Mouse (Mus musculus) MEL (cell line): ENCODE measurements around the gene Jarid2. TPM values are rescaled to one million over a fixed set of nuclear protein-coding genes. Genes with fewer than 3 reads are reported as not detected.

Experiments used
- DNase-seq: peaks from one replicate; pipeline ENCODE4 v3.0.0; 2011; ENCODE audit warnings: low read depth, low spot score
- H3K27ac ChIP-seq: 2 replicates; pipeline ENCODE4 v1.5.1; 2012; ENCODE audit warnings: low read depth, mild to moderate bottlenecking, control low read depth, low read length, moderate library complexity; ENCODE audit not compliant: control insufficient read depth
- H3K27me3 ChIP-seq, 2 experiments: fragments of 150-350 bp in 1 of 2; sonication (generic) in 1 of 2; 2 replicates each; pipeline ENCODE4 v1.6.1; 2012; ENCODE audit warnings: low read length in 2 of 2, mild to moderate bottlenecking in 2 of 2, improper control_type of control experiment in 1 of 2, moderate library complexity in 1 of 2; ENCODE audit not compliant: insufficient read depth in 2 of 2, control insufficient read depth in 1 of 2
- H3K36me3 ChIP-seq, 2 experiments: 2 replicates each; pipeline ENCODE4 v1.6.1; 2012 to 2014; ENCODE audit warnings: low read length in 2 of 2, improper control_type of control experiment in 1 of 2, inconsistent platforms in 1 of 2, mild to moderate bottlenecking in 1 of 2; ENCODE audit not compliant: insufficient read depth in 2 of 2, control insufficient read depth in 1 of 2
- H3K4me1 ChIP-seq, 2 experiments: fragments of 150-350 bp in 1 of 2; sonication (generic) in 1 of 2; 2 replicates each; pipeline ENCODE4 v1.6.1; 2012; ENCODE audit warnings: low read length in 2 of 2, improper control_type of control experiment in 1 of 2, mild to moderate bottlenecking in 1 of 2; ENCODE audit not compliant: insufficient read depth in 2 of 2, control insufficient read depth in 1 of 2
- H3K4me3 ChIP-seq, 2 experiments: fragments of 150-350 bp in 1 of 2; sonication (generic) in 1 of 2; 2 replicates each; pipeline ENCODE4 v1.5.1; 2012; ENCODE audit warnings: low read depth in 2 of 2, low read length in 2 of 2, mild to moderate bottlenecking in 2 of 2, moderate library complexity in 2 of 2, control low read depth in 1 of 2, improper control_type of control experiment in 1 of 2; ENCODE audit not compliant: control insufficient read depth in 1 of 2, insufficient read depth in 1 of 2
- H3K79me2 ChIP-seq: 2 replicates; pipeline ENCODE4 v1.6.1; 2012; ENCODE audit warnings: mild to moderate bottlenecking, low read length, moderate library complexity; ENCODE audit not compliant: control insufficient read depth, poor library complexity, insufficient read depth
- H3K9ac ChIP-seq: 2 replicates; pipeline ENCODE4 v1.6.1; 2012; ENCODE audit warnings: low read depth, mild to moderate bottlenecking, control low read depth, low read length, moderate library complexity; ENCODE audit not compliant: control insufficient read depth, poor library complexity, severe bottlenecking
- H3K9me3 ChIP-seq: fragments of 150-350 bp; sonication (generic); replicated peaks from 2 replicates; pipeline ENCODE4 v1.6.1; 2012; ENCODE audit warnings: mild to moderate bottlenecking, low read length, improper control_type of control experiment, moderate library complexity; ENCODE audit not compliant: insufficient read depth
- BHLHE40 ChIP-seq: IDR thresholded peaks from 2 replicates; pipeline ENCODE4 v1.6.1; 2012; ENCODE audit warnings: low read depth, mild to moderate bottlenecking, inconsistent platforms, low read length, improper control_type of control experiment, borderline replicate concordance
- CHD1 ChIP-seq: IDR thresholded peaks from 2 replicates; pipeline ENCODE4 v1.6.1; 2012; ENCODE audit warnings: low read depth, mild to moderate bottlenecking, inconsistent platforms, low read length, improper control_type of control experiment
- CHD2 ChIP-seq: IDR thresholded peaks from 2 replicates; pipeline ENCODE4 v1.6.1; 2011; ENCODE audit warnings: low read length, improper control_type of control experiment
- E2F4 ChIP-seq: IDR thresholded peaks from 2 replicates; pipeline ENCODE4 v1.6.1; 2011; ENCODE audit warnings: low read depth, low read length, improper control_type of control experiment, borderline replicate concordance
- ELF1 ChIP-seq: IDR thresholded peaks from 2 replicates; pipeline ENCODE4 v1.6.1; 2014; ENCODE audit warnings: low read depth, mild to moderate bottlenecking, inconsistent platforms, low read length, improper control_type of control experiment, moderate library complexity
- ETS1 ChIP-seq: IDR thresholded peaks from 2 replicates; pipeline ENCODE4 v1.6.1; 2012; ENCODE audit warnings: low read depth, mild to moderate bottlenecking, inconsistent platforms, low read length, improper control_type of control experiment, moderate library complexity
- GABPA ChIP-seq: IDR thresholded peaks from 2 replicates; pipeline ENCODE4 v1.6.1; 2012; ENCODE audit warnings: low read depth, mild to moderate bottlenecking, inconsistent platforms, low read length, improper control_type of control experiment, moderate library complexity
- GATA1 ChIP-seq: IDR thresholded peaks from 2 replicates; pipeline ENCODE4 v1.6.1; 2011; ENCODE audit warnings: low read depth, low read length, improper control_type of control experiment
- HCFC1 ChIP-seq: IDR thresholded peaks from 2 replicates; pipeline ENCODE4 v1.6.1; 2012; ENCODE audit warnings: low read depth, mild to moderate bottlenecking, inconsistent platforms, low read length, improper control_type of control experiment, moderate library complexity
- JUND ChIP-seq: IDR thresholded peaks from 2 replicates; pipeline ENCODE4 v1.6.1; 2011; ENCODE audit warnings: low read depth, mild to moderate bottlenecking, improper control_type of control experiment, low read length
- KAT2A ChIP-seq: conservative IDR thresholded peaks from 2 replicates; pipeline ENCODE4 v1.6.1; 2012; ENCODE audit warnings: low read depth, low read length, improper control_type of control experiment, inconsistent platforms
- MAX ChIP-seq: IDR thresholded peaks from 2 replicates; pipeline ENCODE4 v1.6.1; 2011; ENCODE audit warnings: low read length, improper control_type of control experiment
- MAZ ChIP-seq: IDR thresholded peaks from 2 replicates; pipeline ENCODE4 v1.6.1; 2012; ENCODE audit warnings: low read depth, mild to moderate bottlenecking, inconsistent platforms, low read length, improper control_type of control experiment
- MEF2A ChIP-seq: IDR thresholded peaks from 2 replicates; pipeline ENCODE4 v1.6.1; 2014; ENCODE audit warnings: low read depth, mild to moderate bottlenecking, inconsistent platforms, low read length, improper control_type of control experiment; ENCODE audit not compliant: poor library complexity, insufficient replicate concordance, severe bottlenecking; ENCODE audit errors: extremely low read depth
- MXI1 ChIP-seq: IDR thresholded peaks from 2 replicates; pipeline ENCODE4 v1.6.1; 2011; ENCODE audit warnings: mild to moderate bottlenecking, low read depth, low read length, improper control_type of control experiment
- MYC ChIP-seq: IDR thresholded peaks from 2 replicates; pipeline ENCODE4 v1.6.1; 2011; ENCODE audit warnings: low read depth, mild to moderate bottlenecking, low read length, improper control_type of control experiment, moderate library complexity
- NELFE ChIP-seq: IDR thresholded peaks from 2 replicates; pipeline ENCODE4 v1.6.1; 2011; ENCODE audit warnings: low read depth, low read length, improper control_type of control experiment
- NRF1 ChIP-seq: IDR thresholded peaks from 2 replicates; pipeline ENCODE4 v1.6.1; 2014; ENCODE audit warnings: low read depth, mild to moderate bottlenecking, inconsistent platforms, low read length, improper control_type of control experiment, moderate library complexity; ENCODE audit not compliant: poor library complexity, insufficient read depth, severe bottlenecking
- POLR2A ChIP-seq, 2 experiments: IDR thresholded peaks; 2 replicates each; pipeline ENCODE4 v1.6.1; 2011 to 2012; ENCODE audit warnings: low read length in 2 of 2, mild to moderate bottlenecking in 2 of 2, control low read depth in 1 of 2, improper control_type of control experiment in 1 of 2, low read depth in 1 of 2, moderate library complexity in 1 of 2; ENCODE audit not compliant: control insufficient read depth in 1 of 2, insufficient read depth in 1 of 2, poor library complexity in 1 of 2
- POLR2AphosphoS5 ChIP-seq: IDR thresholded peaks from 2 replicates; pipeline ENCODE4 v1.6.1; 2012; ENCODE audit warnings: low read depth, borderline replicate concordance, mild to moderate bottlenecking, inconsistent platforms, low read length, moderate library complexity, mixed read lengths
- RAD21 ChIP-seq: IDR thresholded peaks from 2 replicates; pipeline ENCODE4 v1.6.1; 2011; ENCODE audit warnings: mild to moderate bottlenecking, low read depth, low read length, improper control_type of control experiment
- RCOR1 ChIP-seq: IDR thresholded peaks from 2 replicates; pipeline ENCODE4 v1.6.1; 2012; ENCODE audit warnings: low read depth, mild to moderate bottlenecking, inconsistent platforms, low read length, improper control_type of control experiment
- SIN3A ChIP-seq: IDR thresholded peaks from 2 replicates; pipeline ENCODE4 v1.6.1; 2012; ENCODE audit warnings: low read length, improper control_type of control experiment, inconsistent platforms
- SMC3 ChIP-seq: IDR thresholded peaks from 2 replicates; pipeline ENCODE4 v1.6.1; 2011; ENCODE audit warnings: low read depth, low read length, improper control_type of control experiment
- TAL1 ChIP-seq: IDR thresholded peaks from 2 replicates; pipeline ENCODE4 v1.6.1; 2012; ENCODE audit warnings: mild to moderate bottlenecking, inconsistent platforms, low read length, moderate library complexity, mixed read lengths
- TBP ChIP-seq: IDR thresholded peaks from 2 replicates; pipeline ENCODE4 v1.8.0; 2011; ENCODE audit warnings: low read depth, low read length, improper control_type of control experiment
- UBTF ChIP-seq: IDR thresholded peaks from 2 replicates; pipeline ENCODE4 v1.6.1; 2012; ENCODE audit warnings: low read depth, mild to moderate bottlenecking, inconsistent platforms, low read length, improper control_type of control experiment, moderate library complexity, borderline replicate concordance; ENCODE audit not compliant: insufficient read depth
- USF2 ChIP-seq, 2 experiments: IDR thresholded peaks; 2 replicates each; pipeline ENCODE4 v1.6.1; 2011 to 2012; ENCODE audit warnings: improper control_type of control experiment in 2 of 2, low read length in 2 of 2, borderline replicate concordance in 1 of 2, inconsistent platforms in 1 of 2, low read depth in 1 of 2, mild to moderate bottlenecking in 1 of 2; ENCODE audit not compliant: insufficient read depth in 1 of 2
- ZC3H11A ChIP-seq: IDR thresholded peaks from 2 replicates; pipeline ENCODE4 v1.6.1; 2012; ENCODE audit warnings: low read depth, mild to moderate bottlenecking, inconsistent platforms, low read length, improper control_type of control experiment
- ZKSCAN1 ChIP-seq: IDR thresholded peaks from 2 replicates; pipeline ENCODE4 v1.6.1; 2012; ENCODE audit warnings: low read depth, mild to moderate bottlenecking, inconsistent platforms, low read length, improper control_type of control experiment, moderate library complexity
- ZMIZ1 ChIP-seq: IDR thresholded peaks from 2 replicates; pipeline ENCODE4 v1.6.1; 2012; ENCODE audit warnings: low read depth, mild to moderate bottlenecking, inconsistent platforms, low read length, improper control_type of control experiment, moderate library complexity
- ZNF384 ChIP-seq: IDR thresholded peaks from 2 replicates; pipeline ENCODE4 v1.6.1; 2012; ENCODE audit warnings: low read depth, mild to moderate bottlenecking, inconsistent platforms, low read length, improper control_type of control experiment
- polyA plus RNA-seq, 2 experiments: library from polyadenylated mRNA; stranded (reverse) in 1 of 2; unstranded in 1 of 2; fragments of >175 nt in 1 of 2; fragments of >200 nt in 1 of 2; gene quantifications; 2 replicates each; pipeline versions ENCODE4 v1.2.1 to v1.2.4; 2012; ENCODE audit warnings: low replicate concordance in 2 of 2, low read depth in 1 of 2; ENCODE audit not compliant: insufficient read length in 2 of 2, insufficient read depth in 1 of 2, missing spikeins in 1 of 2
- total RNA-seq: library from RNA; depleted of rRNA; stranded (reverse); fragments of 300-350 nt; gene quantifications from 2 replicates; pipeline ENCODE4 v1.2.3, GENCODE M21; 2012

Gene Jarid2
- total and polyA plus RNA-seq, 3 experiments: 5.4 to 76.5 (median 21.2) TPM

DNA sequence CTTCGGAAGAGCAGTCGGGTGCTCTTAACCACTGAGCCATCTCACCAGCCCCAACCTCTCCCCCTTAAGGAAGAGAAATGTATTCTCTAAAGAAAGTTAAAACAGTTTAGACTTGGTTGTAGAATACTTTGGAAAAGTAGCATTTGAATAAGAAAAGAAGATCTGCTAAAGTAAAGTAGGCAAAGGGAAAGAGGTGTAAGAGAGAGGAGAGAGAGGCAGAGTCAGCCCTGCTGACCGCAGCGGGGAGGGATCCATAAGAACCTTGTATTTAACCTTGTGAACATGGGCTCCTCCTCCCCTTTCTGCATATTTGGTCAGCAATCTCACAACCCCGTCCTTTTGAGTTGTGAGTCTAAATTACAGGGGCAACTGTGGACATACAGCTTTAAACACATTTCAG, 83.1 kb downstream of the Jarid2 start:
- TF ChIP-seq ZKSCAN1 (no peak), CHD2 (no peak)
- TF ChIP-seq, all 39 proteins: peak for 0
- H3K36me3 ChIP-seq: no peaks in the 10 kb centered on the region; a peak in 1 of 4 replicates
- H3K4me1 ChIP-seq: no peaks in the 10 kb centered on the region; a peak in 1 of 4 replicates

DNA sequence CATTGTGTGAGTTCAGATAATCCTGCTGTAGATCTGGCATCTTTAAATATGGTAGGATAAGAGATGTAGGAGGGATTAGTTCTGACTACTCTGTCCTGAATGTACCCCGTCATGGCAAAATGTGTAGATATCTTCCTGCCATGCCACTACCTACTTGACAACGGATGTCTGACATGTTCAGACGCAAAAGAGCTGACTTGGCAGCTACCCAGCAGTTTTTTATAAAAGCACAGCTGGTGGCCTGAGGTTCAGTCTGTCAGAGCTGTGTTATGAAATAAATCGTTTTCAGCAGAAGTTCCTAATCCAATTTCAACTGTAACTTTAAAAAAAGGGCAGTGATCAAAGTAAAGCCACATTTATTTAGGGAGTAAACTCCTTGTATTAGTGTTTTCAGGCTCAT, 90.1 kb downstream of the Jarid2 start:
- DNase-seq: peak; percentile 85
- no peak overlapping the region for H3K27ac ChIP-seq
- peaks cover 2% of the 10 kb centered on the region for H3K79me2 ChIP-seq
- no peak overlapping the region for H3K9ac ChIP-seq
- peaks cover 3 to 7% of the 10 kb centered on the region in 2 experiments; a peak in 3 of 4 replicates for H3K4me1 ChIP-seq
- H3K36me3 ChIP-seq: peaks cover 0 to 20% of the 10 kb centered on the region in 2 experiments; a peak in 2 of 4 replicates
- no peak overlapping the region for H3K4me3 ChIP-seq
- no peaks in the 10 kb centered on the region for H3K27me3 ChIP-seq
- H3K9me3 ChIP-seq: no peaks in the 10 kb centered on the region
- TF ChIP-seq USF2 (IDR thresholded peaks at IDR 0.05; ENCODE audit: borderline replicate concordance in 1 of 2, insufficient read depth in 1 of 2, low read depth in 1 of 2, low read length in 2 of 2) (no peak), RAD21 (no peak), KAT2A (no peak), E2F4 (no peak), ETS1 (peak; percentile 80), GATA1 (no peak), ZNF384 (peak; percentile 93), POLR2AphosphoS5 (no peak), HCFC1 (no peak), SIN3A (peak; percentile 74), ZKSCAN1 (no peak), RCOR1 (no peak), ELF1 (no peak), POLR2A (IDR thresholded peaks at IDR 0.05; ENCODE audit: control insufficient read depth in 1 of 2, insufficient read depth in 1 of 2, low read depth in 1 of 2, low read length in 2 of 2, poor library complexity in 1 of 2) (no peak), TBP (no peak), JUND (no peak), NELFE (no peak), NRF1 (no peak), GABPA (no peak), SMC3 (no peak), UBTF (no peak), ZC3H11A (no peak), CHD2 (no peak), MAX (no peak), ZMIZ1 (no peak), MYC (no peak), MEF2A (no peak), MXI1 (peak; percentile 44; the same call in 1 of the 2 replicates), MAZ (no peak), BHLHE40 (no peak), TAL1 (no peak), CHD1 (no peak)

More for the DNA sequence above, 83.1 kb downstream of the Jarid2 start:
- Histone ChIP-seq H3K9ac (no peak overlapping the region), H3K27me3 (no peaks in the 10 kb centered on the region), H3K27ac (no peak overlapping the region), H3K4me3 (no peak overlapping the region), H3K9me3 (no peaks in the 10 kb centered on the region), H3K79me2 (peaks cover 1% of the 10 kb centered on the region)
- DNase-seq: no peak
